Mouse (Mus musculus) adipose tissue, adult 10 weeks (tissue): ENCODE results near the gene Gtse1. TPM values are rescaled to one million over a fixed set of nuclear protein-coding genes. Genes with fewer than 3 reads are reported as not detected.

Experiments used
- polyA plus RNA-seq: library from polyadenylated mRNA; stranded (reverse); fragments of 350-450 nt; fragmentation: Illumina TruSeq; extraction: RNeasy Lipid Tissue Mini Kit (QIAGEN cat#74804); gene quantifications from one replicate; pipeline ENCODE4 v1.2.3, GENCODE M21; 2014; ENCODE audit warnings: low read depth, low replicate concordance

Gene Gtse1
- polyA plus RNA-seq, result 0.94 TPM

GRCm38 (mm10) chr15:85859490-85860031 lies at the start of gene Gtse1:
Gene Gtse1, plus strand, starts transcription at chr15:85859745.

GRCm38 (mm10) chr15:85811535-85812277 lies 47.8 kb upstream of the Gtse1 start, which contains the start of gene Cdpf1:
Gene Cdpf1, minus strand, starts transcription at chr15:85811697.

GRCm38 (mm10) chr15:85821203-85822010 lies 38.1 kb upstream of the Gtse1 start, which contains the start of gene Pkdrej:
Gene Pkdrej, minus strand, starts transcription at chr15:85821734.

GRCm38 (mm10) chr15:85831954-85832590 lies 27.5 kb upstream of the Gtse1 start, which contains the start of gene Ttc38:
Gene Ttc38, plus strand, starts transcription at chr15:85832306.

GRCm38 (mm10) chr15:85878848-85879497 lies 19.4 kb downstream of the Gtse1 start, which contains the start of gene Trmu:
Gene Trmu, plus strand, starts transcription at chr15:85879312.

Other genes starting within 250 kb of the Gtse1 start
- 3.2 TPM for gene Ppara, start 124.8 kb upstream of the Gtse1 start, polyA plus RNA-seq
- 24.0 TPM for gene Cdpf1, start 48.0 kb upstream of the Gtse1 start, polyA plus RNA-seq
- gene Pkdrej, start 38.0 kb upstream of the Gtse1 start, polyA plus RNA-seq, result 1.1 TPM
- 24.3 TPM for gene Ttc38, start 27.4 kb upstream of the Gtse1 start, polyA plus RNA-seq
- 25.3 TPM for gene Trmu, start 19.6 kb downstream of the Gtse1 start, polyA plus RNA-seq
- gene Celsr1, start 174.0 kb downstream of the Gtse1 start, polyA plus RNA-seq, result 7.7 TPM
- 36.6 TPM for gene Gramd4, start 197.9 kb downstream of the Gtse1 start, polyA plus RNA-seq